Mouse (Mus musculus) liver, embryonic 16.5 days (tissue): ENCODE data around the gene Zswim5. TPM values are rescaled to one million over a fixed set of nuclear protein-coding genes. Genes with fewer than 3 reads are reported as not detected.
A peak's percentile ranks its signal among the peaks of the same experiment; 100 is the strongest.

Source experiments
- ATAC-seq: fragments of 200-750 bp; cut with Nextera tagmentation; 2 replicates; pipeline ENCODE4 v1.8.0; 2017; ENCODE audit warnings: low read depth, mild to moderate bottlenecking, moderate number of reproducible peaks, moderate library complexity
- H3K27ac ChIP-seq: fragments of 300-500 bp; sonication (generic); 2 replicates; pipeline ENCODE4 v1.5.1; 2014; ENCODE audit warnings: mild to moderate bottlenecking, low read length
- H3K27me3 ChIP-seq: fragments of 300-500 bp; sonication (generic); 2 replicates; pipeline ENCODE4 v1.6.1; 2014; ENCODE audit warnings: low read depth, low read length, mixed read lengths; ENCODE audit not compliant: control insufficient read depth, insufficient read depth
- H3K36me3 ChIP-seq: fragments of 300-500 bp; sonication (generic); 2 replicates; pipeline ENCODE4 v1.6.1; 2014; ENCODE audit warnings: mild to moderate bottlenecking; ENCODE audit not compliant: control insufficient read depth, insufficient read depth
- H3K4me1 ChIP-seq: fragments of 300-500 bp; sonication (generic); 2 replicates; pipeline ENCODE4 v1.6.1; 2014; ENCODE audit warnings: low read depth, low read length, mixed read lengths; ENCODE audit not compliant: control insufficient read depth
- H3K4me2 ChIP-seq: fragments of 300-500 bp; sonication (generic); 2 replicates; pipeline ENCODE4 v1.6.1; 2014; ENCODE audit warnings: low read depth, low read length, mixed read lengths
- H3K4me3 ChIP-seq: fragments of 300-500 bp; sonication (generic); 2 replicates; pipeline ENCODE4 v1.5.1; 2014; ENCODE audit warnings: low read depth, mild to moderate bottlenecking, low read length
- H3K9ac ChIP-seq: fragments of 300-500 bp; sonication (generic); 2 replicates; pipeline ENCODE4 v1.6.1; 2014; ENCODE audit warnings: low read depth, low read length
- H3K9me3 ChIP-seq: fragments of 300-500 bp; sonication (generic); replicated peaks from 2 replicates; pipeline ENCODE4 v1.6.1; 2016; ENCODE audit warnings: low read length; ENCODE audit not compliant: control insufficient read depth
- WGBS: fragments of 180-500 bp; shearing (Covaris S2); extraction: QIAGEN DNeasy Blood & Tissue Kit; methylation state at CpG from one replicate; pipeline ENCODE4 v1.1.7; 2014; ENCODE audit not compliant: insufficient replicate concordance; 5-methylcytosine and 5-hydroxymethylcytosine counted together
- polyA plus RNA-seq: library from polyadenylated mRNA; unstranded; fragments of >200 nt; fragmentation: Nextera tagmentation; extraction: Ambion mirVana; gene quantifications from 2 replicates; pipeline ENCODE4 v1.2.1, GENCODE M21; 2015

Zswim5 gene
- polyA plus RNA-seq, 1 experiment from 2014 or later, result 0.01 TPM

- WGBS, result 32% methylated on average over 2 of the region's 2 CpGs
- Histone ChIP-seq H3K4me1 (no peaks in the 10 kb centered on the region), H3K9ac (no peak overlapping the region), H3K4me2 (no peak overlapping the region), H3K36me3 (no peaks in the 10 kb centered on the region), H3K27ac (no peak overlapping the region), H3K27me3 (no peaks in the 10 kb centered on the region), H3K9me3 (no peaks in the 10 kb centered on the region), H3K4me3 (no peak overlapping the region)
- ATAC-seq, result no peak
These were observed 22.9 kb upstream of the Zswim5 start for GRCm38 (mm10) chr4:116854286-116854685.

- 76% methylated on average over 10 of the region's 10 CpGs for WGBS
These were observed 20.0 kb upstream of the Zswim5 start for GRCm38 (mm10) chr4:116857203-116857602.

GRCm38 (mm10) chr4:116859711-116860110 is 17.5 kb upstream of the Zswim5 start:
- no peaks in the 10 kb centered on the region for H3K9me3 ChIP-seq
- H3K9ac ChIP-seq, result no peak overlapping the region
- H3K4me2 ChIP-seq, result no peak overlapping the region
- H3K4me3 ChIP-seq, result no peak overlapping the region
- no peak for ATAC-seq
- no peaks in the 10 kb centered on the region for H3K36me3 ChIP-seq
- H3K27me3 ChIP-seq, result no peaks in the 10 kb centered on the region
- H3K4me1 ChIP-seq, result no peaks in the 10 kb centered on the region
- WGBS, result 52% methylated on average over 5 of the region's 5 CpGs
- H3K27ac ChIP-seq, result no peak overlapping the region

More at GRCm38 (mm10) chr4:116857203-116857602, 20.0 kb upstream of the Zswim5 start:
- no peak for ATAC-seq
- no peaks in the 10 kb centered on the region for H3K36me3 ChIP-seq
- H3K4me2 ChIP-seq, result no peak overlapping the region
- H3K27ac ChIP-seq, result no peak overlapping the region
- no peak overlapping the region for H3K4me3 ChIP-seq
- no peaks in the 10 kb centered on the region for H3K9me3 ChIP-seq
- H3K9ac ChIP-seq, result no peak overlapping the region
- no peaks in the 10 kb centered on the region for H3K4me1 ChIP-seq
- H3K27me3 ChIP-seq, result no peaks in the 10 kb centered on the region

- ATAC-seq, result no peak
- no peaks in the 10 kb centered on the region for H3K27me3 ChIP-seq
- no peaks in the 10 kb centered on the region for H3K36me3 ChIP-seq
- H3K9me3 ChIP-seq, result no peaks in the 10 kb centered on the region
- no peak overlapping the region for H3K4me3 ChIP-seq
- no peak overlapping the region for H3K9ac ChIP-seq
- no peaks in the 10 kb centered on the region for H3K4me1 ChIP-seq
- no peak overlapping the region for H3K27ac ChIP-seq
- no peak overlapping the region for H3K4me2 ChIP-seq
- WGBS, result 46% methylated on average over 8 of the region's 8 CpGs
These were observed 15.2 kb upstream of the Zswim5 start for GRCm38 (mm10) chr4:116862023-116862422.

GRCm38 (mm10) chr4:116869898-116870297 is 7.3 kb upstream of the Zswim5 start:
- Histone ChIP-seq H3K27me3 (peaks cover 4% of the 10 kb centered on the region; the same call in 1 of the 2 replicates), H3K9ac (no peak overlapping the region), H3K4me1 (no peaks in the 10 kb centered on the region), H3K4me3 (no peak overlapping the region), H3K27ac (no peak overlapping the region), H3K4me2 (no peak overlapping the region), H3K9me3 (no peaks in the 10 kb centered on the region), H3K36me3 (no peaks in the 10 kb centered on the region)
- ATAC-seq, result no peak
- 35% methylated on average over 3 of the region's 3 CpGs for WGBS

GRCm38 (mm10) chr4:116874595-116874994 is 2.6 kb upstream of the Zswim5 start:
- no peaks in the 10 kb centered on the region for H3K9me3 ChIP-seq
- H3K4me1 ChIP-seq, result peaks cover 3% of the 10 kb centered on the region; the same call in 1 of the 2 replicates
- WGBS, result 67% methylated on average over 4 of the region's 4 CpGs
- peaks cover 38% of the 10 kb centered on the region for H3K27me3 ChIP-seq
- H3K9ac ChIP-seq, result no peak overlapping the region
- ATAC-seq, result no peak
- H3K4me2 ChIP-seq, result no peak overlapping the region
- no peaks in the 10 kb centered on the region for H3K36me3 ChIP-seq
- no peak overlapping the region for H3K4me3 ChIP-seq
- no peak overlapping the region for H3K27ac ChIP-seq

- no peak for ATAC-seq
- Histone ChIP-seq H3K4me1 (peaks cover 3% of the 10 kb centered on the region; the same call in 1 of the 2 replicates), H3K9me3 (no peaks in the 10 kb centered on the region), H3K36me3 (no peaks in the 10 kb centered on the region), H3K27ac (no peak overlapping the region), H3K27me3 (peaks cover 46% of the 10 kb centered on the region), H3K4me2 (peak overlapping the region; percentile 91), H3K9ac (no peak overlapping the region), H3K4me3 (peak overlapping the region; percentile 66)
- 1% methylated on average over 15 of the region's 15 CpGs for WGBS
These were observed 564 bp upstream of the Zswim5 start for GRCm38 (mm10) chr4:116876630-116876994.

- Histone ChIP-seq H3K4me3 (peak overlapping the region; percentile 66), H3K27ac (no peak overlapping the region), H3K27me3 (peaks cover 46% of the 10 kb centered on the region), H3K36me3 (no peaks in the 10 kb centered on the region), H3K4me2 (peak overlapping the region; percentile 91), H3K4me1 (peaks cover 3% of the 10 kb centered on the region; the same call in 1 of the 2 replicates), H3K9ac (peak overlapping the region; percentile 16; the same call in 1 of the 2 replicates), H3K9me3 (no peaks in the 10 kb centered on the region)
- ATAC-seq, result no peak
- WGBS, result under 1% methylated on average over 41 of the region's 57 CpGs
These were observed 649 bp downstream of the Zswim5 start for GRCm38 (mm10) chr4:116877729-116878321.

- WGBS, result 9% methylated on average over 11 of the region's 11 CpGs
- no peak for ATAC-seq
- Histone ChIP-seq H3K27ac (no peak overlapping the region), H3K4me1 (peaks cover 3% of the 10 kb centered on the region; the same call in 1 of the 2 replicates), H3K4me3 (no peak overlapping the region), H3K4me2 (no peak overlapping the region), H3K36me3 (no peaks in the 10 kb centered on the region), H3K9me3 (no peaks in the 10 kb centered on the region), H3K9ac (no peak overlapping the region), H3K27me3 (peaks cover 46% of the 10 kb centered on the region)
These were observed 1.3 kb downstream of the Zswim5 start for GRCm38 (mm10) chr4:116878491-116878890.
